Mouse (Mus musculus) liver, postnatal 0 days (tissue): ENCODE results near the gene Gtf2h3.

Experiments used
- CTCF ChIP-seq: sonication (generic); IDR thresholded peaks from 2 replicates; pipeline ENCODE4 v1.5.1; 2016; ENCODE audit warnings: antibody characterized with exemption, low read depth
- EP300 ChIP-seq: IDR thresholded peaks from 2 replicates; pipeline ENCODE4 v1.6.1; 2016; ENCODE audit warnings: antibody characterized with exemption, low read depth, mild to moderate bottlenecking

GRCm38 (mm10) chr5:124552094-124552472 lies 26.9 kb upstream of the Gtf2h3 start:
- TF ChIP-seq CTCF = no peak
- TF ChIP-seq EP300 = no peak
